Mouse (Mus musculus) ES-E14 (cell line): ENCODE results near the gene Ptpre.

Source experiments
- HCFC1 ChIP-seq: IDR thresholded peaks from 2 replicates; pipeline ENCODE4 v1.6.1; 2012; ENCODE audit warnings: low read length, inconsistent platforms, borderline replicate concordance; ENCODE audit not compliant: insufficient read depth
- ZC3H11A ChIP-seq: IDR thresholded peaks from 2 replicates; pipeline ENCODE4 v1.6.1; 2012; ENCODE audit warnings: low read depth, mild to moderate bottlenecking, inconsistent platforms, low read length, borderline replicate concordance
- ZNF384 ChIP-seq: IDR thresholded peaks from 2 replicates; pipeline ENCODE4 v1.6.1; 2012; ENCODE audit warnings: low read depth, low read length, inconsistent platforms

DNA sequence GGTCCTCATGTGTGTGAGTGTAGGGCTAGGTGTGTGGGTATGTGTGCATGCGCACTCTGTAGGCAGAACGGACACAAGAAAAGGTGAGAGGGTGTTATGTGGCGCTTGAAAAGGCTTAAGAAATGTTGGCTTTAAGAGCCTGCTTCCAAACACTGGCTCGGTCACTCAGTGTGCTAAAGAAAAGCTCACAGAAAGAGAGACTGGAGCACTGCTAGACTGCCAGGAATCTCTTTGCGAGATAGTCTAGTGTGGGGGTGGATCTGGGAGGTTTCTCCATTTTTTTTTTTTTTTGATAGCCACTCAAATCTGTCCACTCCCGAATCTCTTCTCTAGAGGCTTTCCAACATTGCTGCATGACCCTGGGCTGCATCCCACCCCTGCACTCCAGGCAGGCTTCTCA lies 84.4 kb downstream of the Ptpre start:
- TF ChIP-seq ZNF384 (no peak), HCFC1 (no peak), ZC3H11A (no peak)
